Mouse (Mus musculus) bone marrow, adult 2 months (tissue): ENCODE measurements at regions not wholly inside any gene's neighbourhood (a gene's known extent, or its start where the extent isn't known, plus 50 kb on each side); places are given as distances from the start of the nearest gene placed in this dataset.

Experiments
- H3K27ac ChIP-seq: fragments of 200-500 bp; 2 replicates; pipeline ENCODE4 v1.5.1; 2012; ENCODE audit warnings: low read depth, mild to moderate bottlenecking, control low read depth, inconsistent platforms, low read length; ENCODE audit not compliant: control insufficient read depth, poor library complexity, insufficient read depth
- H3K4me1 ChIP-seq: fragments of 200-500 bp; 2 replicates; pipeline ENCODE4 v1.6.1; 2011; ENCODE audit warnings: low read length; ENCODE audit not compliant: control insufficient read depth, insufficient read depth
- H3K4me3 ChIP-seq: fragments of 200-500 bp; replicated peaks from 2 replicates; pipeline ENCODE3; 2011; ENCODE audit warnings: mild to moderate bottlenecking, low read depth, low read length, control low read depth; ENCODE audit not compliant: control insufficient read depth
- CTCF ChIP-seq: fragments of 200-500 bp; IDR thresholded peaks from 2 replicates; pipeline ENCODE4 v1.5.1; 2011; ENCODE audit warnings: low read length, control low read depth; ENCODE audit not compliant: control insufficient read depth, insufficient read depth
- POLR2A ChIP-seq: fragments of 200-500 bp; IDR thresholded peaks from 2 replicates; pipeline ENCODE4 v1.6.1; 2011; ENCODE audit warnings: low read depth, mild to moderate bottlenecking, control low read depth, low read length, borderline replicate concordance; ENCODE audit not compliant: control insufficient read depth
- WGBS: fragments of 180-500 bp; shearing (Covaris S2); methylation state at CpG from one replicate; pipeline ENCODE4 v1.1.7; 2018; 5-methylcytosine and 5-hydroxymethylcytosine counted together

GRCm38 (mm10) chr13:60486105-60486504 lies 115.6 kb upstream of the Dapk1 start:
- Histone ChIP-seq H3K27ac (no peak overlapping the region), H3K4me1 (no peaks in the 10 kb centered on the region), H3K4me3 (no peak overlapping the region)
- 64% methylated on average over 2 of the region's 2 CpGs for WGBS
- no peak for TF ChIP-seq CTCF
- TF ChIP-seq POLR2A, result no peak

DNA sequence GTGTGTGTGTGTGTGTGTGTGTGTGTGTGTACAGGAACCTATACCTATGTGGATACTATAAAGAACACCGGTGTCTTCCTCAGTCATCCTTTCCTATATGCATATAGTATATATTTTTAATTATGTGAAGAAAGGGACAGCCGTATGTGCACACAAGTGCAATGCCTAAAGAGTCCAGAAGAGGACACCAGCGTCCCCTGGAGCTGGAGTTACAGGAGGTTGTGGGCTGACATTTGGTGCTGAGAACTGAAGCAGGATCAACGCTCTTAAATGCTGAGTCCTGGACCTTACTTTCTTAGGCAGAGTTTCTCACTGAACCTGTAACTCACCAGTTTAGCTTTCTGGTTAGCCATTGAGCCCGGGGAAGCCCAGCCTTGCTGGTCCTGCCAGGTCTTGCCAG lies 114.9 kb upstream of the Dapk1 start:
- TF ChIP-seq POLR2A, result no peak
- TF ChIP-seq CTCF, result no peak
- Histone ChIP-seq H3K27ac (no peak overlapping the region), H3K4me3 (no peak overlapping the region), H3K4me1 (no peaks in the 10 kb centered on the region)
- WGBS, result 86% methylated on average over 5 of the region's 5 CpGs

DNA sequence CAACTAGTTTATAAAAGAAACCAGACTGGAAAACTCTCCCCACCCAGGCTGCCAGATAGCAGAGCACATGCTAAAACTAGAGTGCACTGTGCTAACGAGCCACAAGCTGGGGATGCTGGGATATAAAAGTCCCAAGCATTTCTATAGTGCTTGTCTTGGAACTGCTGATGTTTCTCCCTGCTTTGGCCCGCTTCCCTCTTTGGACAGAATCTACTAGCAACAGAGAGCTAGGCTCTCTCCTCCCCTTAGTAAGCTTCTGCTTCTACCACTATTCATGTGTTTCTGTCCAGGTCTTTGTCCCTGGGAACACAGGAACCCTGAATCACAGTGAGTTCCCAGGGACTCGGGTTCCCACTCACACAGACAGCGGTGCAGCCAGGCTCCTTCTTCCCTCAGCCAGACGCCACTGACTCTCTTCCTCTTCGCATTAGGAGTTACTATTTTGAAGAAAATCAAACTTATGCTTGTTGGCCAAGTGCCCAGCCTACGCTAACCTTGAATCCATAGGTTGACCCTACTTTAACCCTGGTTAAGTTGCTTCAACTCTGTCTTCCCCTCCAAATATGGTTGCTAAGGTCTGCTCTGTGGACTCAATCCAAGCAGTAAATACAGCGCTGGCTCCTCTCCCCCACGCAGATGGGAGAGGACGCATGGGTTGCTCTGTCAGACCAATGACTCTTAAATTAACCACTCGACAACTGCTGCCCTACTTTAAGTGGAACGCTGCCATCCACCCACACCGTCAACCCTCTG lies 113.4 kb upstream of the Dapk1 start:
- no peak overlapping the region for H3K4me3 ChIP-seq
- 69% methylated on average over 13 of the region's 13 CpGs for WGBS
- H3K4me1 ChIP-seq, result no peaks in the 10 kb centered on the region
- TF ChIP-seq POLR2A, result no peak
- TF ChIP-seq CTCF, result no peak
- H3K27ac ChIP-seq, result no peak overlapping the region

- 74% methylated on average over 4 of the region's 4 CpGs for WGBS
- Histone ChIP-seq H3K4me3 (no peak overlapping the region), H3K4me1 (no peaks in the 10 kb centered on the region), H3K27ac (no peak overlapping the region)
- TF ChIP-seq CTCF (no peak), POLR2A (no peak)
Observed at GRCm38 (mm10) chr13:60488884-60489265, 112.9 kb upstream of the Dapk1 start.

DNA sequence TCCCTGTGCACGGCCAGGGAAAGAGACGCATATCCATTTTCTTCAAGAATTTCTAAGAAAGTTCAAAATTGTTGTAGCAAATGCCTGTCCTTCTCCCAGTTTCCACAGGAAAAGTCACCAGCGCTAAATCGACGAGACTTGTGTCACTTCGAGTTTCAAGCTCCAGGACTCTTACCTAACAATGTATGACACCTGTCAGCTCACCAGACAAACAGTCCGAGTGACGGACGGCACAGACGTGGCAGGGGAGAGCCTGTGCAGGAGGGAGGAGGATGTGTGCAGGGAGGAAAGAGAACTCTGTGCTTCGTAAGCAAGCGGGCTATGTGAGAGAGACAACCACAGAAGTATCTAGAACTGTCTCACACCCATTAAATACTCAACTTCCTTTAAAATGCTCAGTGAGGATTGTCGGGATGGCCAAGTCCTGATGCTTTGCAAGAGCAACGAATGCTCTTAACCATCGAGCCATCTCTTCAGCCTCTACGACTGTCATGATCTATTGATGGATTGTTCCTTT lies 109.7 kb upstream of the Dapk1 start:
- H3K27ac ChIP-seq, result no peak overlapping the region
- no peak overlapping the region for H3K4me3 ChIP-seq
- H3K4me1 ChIP-seq, result no peaks in the 10 kb centered on the region
- TF ChIP-seq CTCF, result no peak
- no peak for TF ChIP-seq POLR2A
- 17% methylated on average over 16 of the region's 16 CpGs for WGBS

DNA sequence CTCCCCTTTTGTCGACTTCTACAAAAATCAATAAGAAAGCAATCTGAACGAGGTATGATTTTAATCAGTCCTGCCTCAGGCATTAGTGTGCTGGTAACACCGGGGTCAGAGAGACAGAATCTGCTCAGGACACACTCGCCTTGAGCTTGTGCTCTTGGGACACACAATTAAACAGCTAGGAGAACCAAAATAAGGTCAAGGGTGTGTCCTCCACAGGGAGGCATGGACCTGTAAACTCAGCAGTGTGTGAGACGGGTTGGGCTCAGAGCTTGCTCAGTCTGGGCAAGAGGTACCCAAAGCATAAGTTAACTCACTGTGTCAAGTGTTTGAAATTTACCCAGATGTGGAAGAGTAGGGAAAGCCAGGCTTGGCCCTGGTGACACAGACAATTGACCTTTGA lies 107.9 kb upstream of the Dapk1 start:
- no peak for TF ChIP-seq POLR2A
- no peak for TF ChIP-seq CTCF
- no peak overlapping the region for H3K4me3 ChIP-seq
- WGBS, result 73% methylated on average over 5 of the region's 5 CpGs

DNA sequence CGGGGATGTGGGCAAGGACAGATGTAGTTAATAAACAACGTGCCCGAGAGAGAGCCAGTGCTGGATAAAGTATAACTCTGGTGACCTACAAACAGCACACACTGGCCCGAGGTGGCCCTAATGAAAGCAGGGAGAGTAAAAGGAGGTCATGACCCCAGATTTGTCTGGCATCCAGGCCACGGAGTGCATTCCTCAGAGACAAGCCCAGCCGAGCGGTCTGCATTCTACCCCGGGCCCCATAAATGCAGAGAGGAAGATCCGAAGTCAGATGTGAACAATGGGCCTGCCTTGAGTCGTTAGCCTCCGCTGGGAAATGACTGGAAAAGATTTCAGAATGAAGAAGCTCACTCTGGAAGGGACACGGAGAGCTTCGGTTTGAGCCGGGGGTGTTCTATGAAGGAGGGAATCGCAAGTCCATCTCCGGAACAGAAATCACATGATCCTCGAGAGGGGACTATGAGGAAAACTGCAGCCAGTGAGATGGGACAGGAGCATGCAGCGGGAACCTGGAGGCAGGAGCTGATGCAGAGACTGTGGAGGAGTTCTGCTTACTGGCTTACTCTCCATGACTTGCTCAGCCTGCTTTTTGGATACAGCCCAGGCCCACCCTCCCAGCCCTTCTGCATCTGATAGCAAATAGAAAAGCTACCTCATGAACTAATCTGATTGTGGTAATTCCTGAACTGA lies 103.9 kb upstream of the Dapk1 start:
- TF ChIP-seq CTCF (no peak), POLR2A (no peak)
- WGBS, result 73% methylated on average over 18 of the region's 18 CpGs
- no peaks in the 10 kb centered on the region for H3K4me1 ChIP-seq
- H3K4me3 ChIP-seq, result no peak overlapping the region
- no peak overlapping the region for H3K27ac ChIP-seq

More for the DNA sequence above, 107.9 kb upstream of the Dapk1 start:
- Histone ChIP-seq H3K27ac (no peak overlapping the region), H3K4me1 (no peaks in the 10 kb centered on the region)

- H3K4me3 ChIP-seq, result no peak overlapping the region
- WGBS, result 74% methylated on average over 2 of the region's 2 CpGs
- H3K4me1 ChIP-seq, result no peaks in the 10 kb centered on the region; the same call in 1 of the 2 replicates
- no peak for TF ChIP-seq POLR2A
- no peak for TF ChIP-seq CTCF
- no peak overlapping the region for H3K27ac ChIP-seq
Observed at GRCm38 (mm10) chr13:60504196-60504595, 97.6 kb upstream of the Dapk1 start.

DNA sequence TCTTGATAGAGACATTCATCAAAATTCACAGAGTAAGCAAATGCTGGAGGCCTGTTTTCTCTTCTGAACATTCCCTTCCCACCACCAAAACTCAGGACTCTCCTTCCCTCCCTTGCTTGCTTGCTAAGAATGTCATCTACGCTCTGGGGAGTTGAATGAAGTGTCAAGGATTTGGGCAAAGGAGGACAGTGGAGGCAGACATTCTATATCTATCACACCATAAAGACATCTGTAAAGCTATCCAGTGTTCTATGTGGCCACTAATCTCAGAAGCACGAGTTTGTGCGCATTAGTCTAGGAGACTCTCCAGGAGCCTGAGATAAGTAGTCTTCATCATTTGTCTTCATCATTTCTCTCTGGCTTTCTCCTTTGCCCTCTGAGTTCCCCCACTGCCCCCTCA lies 94.1 kb upstream of the Dapk1 start:
- H3K27ac ChIP-seq, result no peak overlapping the region
- WGBS, result 74% methylated on average over 3 of the region's 3 CpGs
- H3K4me3 ChIP-seq, result no peak overlapping the region
- TF ChIP-seq CTCF, result no peak
- TF ChIP-seq POLR2A, result no peak
- H3K4me1 ChIP-seq, result no peaks in the 10 kb centered on the region; the same call in 1 of the 2 replicates
